In the genomic region with DNA sequence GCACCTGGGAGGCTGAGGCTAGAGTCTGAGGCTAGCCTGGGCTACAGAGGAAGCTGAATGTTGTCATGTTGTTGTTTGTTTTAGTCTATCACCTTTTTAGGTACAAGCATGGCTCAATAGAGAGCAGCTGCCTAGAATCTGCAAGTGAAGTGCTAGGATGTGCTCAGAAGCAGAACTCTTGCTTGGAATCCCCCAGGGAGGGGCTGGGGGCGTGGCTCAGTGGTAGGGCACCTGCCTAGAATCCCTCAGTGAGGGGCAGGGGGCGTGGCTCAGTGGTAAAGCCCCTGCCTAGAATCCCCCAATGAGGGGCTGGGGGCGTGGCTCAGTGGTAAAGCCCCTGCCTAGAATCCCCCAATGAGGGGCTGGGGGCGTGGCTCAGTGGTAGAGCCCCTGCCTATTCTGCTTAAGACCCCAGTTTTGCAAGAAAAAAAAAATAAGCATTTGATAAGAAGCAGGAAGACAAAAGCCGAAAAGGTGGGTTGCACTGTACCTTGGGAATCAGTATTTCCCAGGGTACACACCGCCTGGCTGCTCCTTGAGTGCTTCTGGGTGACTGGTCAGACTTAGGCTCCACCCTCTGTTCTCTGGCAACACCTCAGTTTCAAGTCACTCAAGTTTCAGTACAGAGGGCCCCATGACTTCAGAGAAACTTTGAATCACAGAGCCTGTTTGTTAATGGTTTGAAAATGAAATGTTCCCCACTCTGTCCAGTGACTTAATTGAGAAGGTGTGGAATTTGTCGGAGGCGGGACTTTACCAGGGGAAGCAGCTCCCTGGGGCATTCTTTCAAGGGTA, we compare ENCODE assay signal across 15 mouse cellular contexts. TPM values are rescaled to one million over a fixed set of nuclear protein-coding genes. Genes with fewer than 3 reads are reported as not detected.
DNase-seq lines count a peak whose midpoint lies in the region.
"Had no signal": no experiment of that assay in that cellular context is flagged by ENCODE, and none has a peak within 500 bp of the region (broad histone marks: within the 10 kb centered on the region; RNA-seq: fewer than 3 reads in every experiment).

No protein-coding gene starts in this region.

- DNase-seq in testis, postnatal 14 days (ENCODE audit: low spot score): peak; percentile 43
- no peak for DNase-seq in testis, postnatal 10 days (ENCODE audit: low spot score)
- peak; percentile 65 for DNase-seq in fibroblast of lung, adult 2 months (ENCODE audit: low read depth)
- DNase-seq in kidney, postnatal 36 days: peak; percentile 50 to 68
- DNase-seq in ovary, postnatal 36 days (ENCODE audit: low spot score): no peak
- no peak for DNase-seq in spleen, postnatal 14 days (ENCODE audit: low spot score in 2 of 2)
- DNase-seq in heart, postnatal 14 days: no peak
- no peak for DNase-seq in natural killer cell, adult 2 months (ENCODE audit: low spot score in 2 of 2)
- DNase-seq: cerebellum, adult 18-20 months; gastrocnemius, postnatal 36 days; heart, postnatal 10 days; thymus, postnatal 25 days had no signal

- intact Hi-C loops in heart, postnatal 14 days (cut with DNase I): no loop called here

RNA-seq across cellular contexts. Expression of a gene that starts 1.2 kb away (rescaled TPM):
- not detected for total RNA-seq in heart, postnatal 14 days (2021)
- total RNA-seq: adrenal gland, postnatal 36 days; G1E; gastrocnemius, postnatal 36 days; heart, postnatal 10 days; midbrain, postnatal 0 days had no signal

RNA-seq across cellular contexts. Expression of a gene that starts 14.8 kb away (rescaled TPM):
- total RNA-seq in heart, postnatal 14 days (2021): 10 to 100 TPM; 24.8 to 26.5 TPM
- total RNA-seq: gastrocnemius, postnatal 36 days; midbrain, postnatal 0 days had no signal

RNA-seq across cellular contexts. Expression of a gene that starts 30.7 kb away (rescaled TPM):
- 1 to 10 TPM; 6.6 to 8.3 TPM for total RNA-seq in heart, postnatal 14 days (2021)

RNA-seq across cellular contexts. Expression of a gene that starts 58.5 kb away (rescaled TPM):
- 1 to 10 TPM; 8.5 to 8.9 TPM for total RNA-seq in heart, postnatal 14 days (2021)

Comparison
In these comparisons a context has a peak if more than half of its experiments do, and no peak if none do; other contexts are left out.
1. DNase-seq: peak in testis, postnatal 14 days (single experiment), fibroblast of lung, adult 2 months (single experiment) and kidney, postnatal 36 days (2 of 2); none in testis, postnatal 10 days (single experiment), ovary, postnatal 36 days (single experiment), spleen, postnatal 14 days (0 of 2), heart, postnatal 14 days (0 of 2) and natural killer cell, adult 2 months (0 of 2).